Mouse (Mus musculus) CH12.LX (cell line): ENCODE data around the gene Ube2c. TPM values are rescaled to one million over a fixed set of nuclear protein-coding genes. Genes with fewer than 3 reads are reported as not detected.
A peak's percentile ranks its signal among the peaks of the same experiment; 100 is the strongest.

Experiments
- DNase-seq: peaks from one replicate; pipeline ENCODE4 v3.0.0-alpha.2; 2013; ENCODE audit errors: extremely low read depth
- H3K27ac ChIP-seq: 2 replicates; pipeline ENCODE4 v1.5.1; 2012; ENCODE audit warnings: low read depth, mild to moderate bottlenecking, control low read depth, moderate library complexity; ENCODE audit not compliant: insufficient read depth
- H3K27me3 ChIP-seq: replicated peaks from 2 replicates; pipeline ENCODE3; 2012; ENCODE audit warnings: inconsistent platforms
- H3K36me3 ChIP-seq, 2 experiments: replicated peaks in 1 of 2; 2 replicates each; pipeline versions ENCODE3 to v1.6.1; 2012; ENCODE audit warnings: inconsistent platforms in 1 of 2, low read length in 1 of 2, mild to moderate bottlenecking in 1 of 2, mixed read lengths in 1 of 2, moderate library complexity in 1 of 2; ENCODE audit not compliant: control insufficient read depth in 1 of 2, insufficient read depth in 1 of 2
- H3K4me1 ChIP-seq, 2 experiments: 2 replicates each; pipeline ENCODE4 v1.6.1; 2012; ENCODE audit warnings: inconsistent platforms in 1 of 2, moderate library complexity in 1 of 2; ENCODE audit not compliant: insufficient read depth in 2 of 2, control insufficient read depth in 1 of 2
- H3K4me2 ChIP-seq: 2 replicates; pipeline ENCODE4 v1.6.1; 2012; ENCODE audit warnings: low read depth, mild to moderate bottlenecking, control low read depth; ENCODE audit not compliant: poor library complexity, insufficient read depth, severe bottlenecking
- H3K4me3 ChIP-seq, 3 experiments: fragments of 150-350 bp in 1 of 3; sonication (generic) in 1 of 3; replicated peaks in 1 of 3; 2 replicates each; pipeline versions ENCODE3 to v1.5.1; 2011 to 2012; ENCODE audit warnings: low read depth in 2 of 3, low read length in 2 of 3, mild to moderate bottlenecking in 2 of 3, moderate library complexity in 2 of 3, control low read depth in 1 of 3, improper control_type of control experiment in 1 of 3, inconsistent platforms in 1 of 3, mixed read lengths in 1 of 3; ENCODE audit not compliant: poor library complexity in 1 of 3
- H3K79me2 ChIP-seq: replicated peaks from 2 replicates; pipeline ENCODE4 v1.6.1; 2012; ENCODE audit warnings: mild to moderate bottlenecking, moderate library complexity; ENCODE audit not compliant: control insufficient read depth, poor library complexity, insufficient read depth, severe bottlenecking; ENCODE audit errors: extremely low read depth
- H3K9ac ChIP-seq: 2 replicates; pipeline ENCODE4 v1.6.1; 2012; ENCODE audit warnings: low read depth, mild to moderate bottlenecking, control low read depth, moderate library complexity; ENCODE audit not compliant: insufficient read depth
- H3K9me3 ChIP-seq: replicated peaks from 2 replicates; pipeline ENCODE3; 2012; ENCODE audit warnings: low read length, inconsistent platforms, mixed read lengths
- BHLHE40 ChIP-seq: IDR thresholded peaks from 2 replicates; pipeline ENCODE4 v1.6.1; 2011; ENCODE audit warnings: mild to moderate bottlenecking, low read depth, low read length, improper control_type of control experiment
- CHD1 ChIP-seq: IDR thresholded peaks from 2 replicates; pipeline ENCODE4 v1.6.1; 2012; ENCODE audit warnings: low read depth, low read length, improper control_type of control experiment, inconsistent platforms
- CHD2 ChIP-seq: IDR thresholded peaks from 2 replicates; pipeline ENCODE4 v1.6.1; 2011; ENCODE audit warnings: low read length, improper control_type of control experiment
- CTCF ChIP-seq, 2 experiments: IDR thresholded peaks in 1 of 2; conservative IDR thresholded peaks in 1 of 2; 2 replicates each; pipeline ENCODE4 v1.5.1; 2011 to 2012; ENCODE audit warnings: low read depth in 2 of 2, low read length in 2 of 2, improper control_type of control experiment in 1 of 2, inconsistent platforms in 1 of 2, mild to moderate bottlenecking in 1 of 2, moderate library complexity in 1 of 2
- E2F4 ChIP-seq: IDR thresholded peaks from 2 replicates; pipeline ENCODE4 v1.6.1; 2011; ENCODE audit warnings: low read depth, low read length, improper control_type of control experiment; ENCODE audit not compliant: insufficient replicate concordance
- ELF1 ChIP-seq: IDR thresholded peaks from 2 replicates; pipeline ENCODE4 v1.6.1; 2014; ENCODE audit warnings: low read depth, mild to moderate bottlenecking, inconsistent platforms, low read length, improper control_type of control experiment
- EP300 ChIP-seq: IDR thresholded peaks from 2 replicates; pipeline ENCODE4 v1.6.1; 2011; ENCODE audit warnings: low read length, improper control_type of control experiment
- ETS1 ChIP-seq: conservative IDR thresholded peaks from 2 replicates; pipeline ENCODE4 v1.6.1; 2012; ENCODE audit warnings: low read depth, mild to moderate bottlenecking, inconsistent platforms, low read length, improper control_type of control experiment, moderate library complexity
- GABPA ChIP-seq: IDR thresholded peaks from 2 replicates; pipeline ENCODE4 v1.6.1; 2012; ENCODE audit warnings: low read depth, low read length, improper control_type of control experiment, inconsistent platforms; ENCODE audit not compliant: insufficient replicate concordance
- HCFC1 ChIP-seq: IDR thresholded peaks from 2 replicates; pipeline ENCODE4 v1.6.1; 2012; ENCODE audit warnings: low read depth, mild to moderate bottlenecking, inconsistent platforms, low read length, improper control_type of control experiment
- IRF4 ChIP-seq: IDR thresholded peaks from 2 replicates; pipeline ENCODE4 v1.6.1; 2014; ENCODE audit warnings: low read depth, mild to moderate bottlenecking, inconsistent platforms, low read length, improper control_type of control experiment
- JUN ChIP-seq: IDR thresholded peaks from 2 replicates; pipeline ENCODE4 v1.6.1; 2011; ENCODE audit warnings: low read depth, mild to moderate bottlenecking, low read length, improper control_type of control experiment, moderate library complexity; ENCODE audit not compliant: insufficient read depth
- JUND ChIP-seq: conservative IDR thresholded peaks from 2 replicates; pipeline ENCODE4 v1.6.1; 2011; ENCODE audit warnings: low read depth, low read length, improper control_type of control experiment
- KAT2A ChIP-seq: IDR thresholded peaks from 2 replicates; pipeline ENCODE4 v1.6.1; 2012; ENCODE audit warnings: low read length, improper control_type of control experiment, inconsistent platforms; ENCODE audit not compliant: insufficient replicate concordance
- MAFK ChIP-seq: IDR thresholded peaks from 2 replicates; pipeline ENCODE4 v1.6.1; 2011; ENCODE audit warnings: low read length, improper control_type of control experiment; ENCODE audit not compliant: insufficient replicate concordance
- MAX ChIP-seq: IDR thresholded peaks from 2 replicates; pipeline ENCODE4 v1.6.1; 2011; ENCODE audit warnings: low read length, improper control_type of control experiment
- MAZ ChIP-seq: IDR thresholded peaks from 2 replicates; pipeline ENCODE4 v1.6.1; 2012; ENCODE audit warnings: low read depth, mild to moderate bottlenecking, inconsistent platforms, low read length, improper control_type of control experiment, moderate library complexity
- MEF2A ChIP-seq: IDR thresholded peaks from 2 replicates; pipeline ENCODE4 v1.6.1; 2014; ENCODE audit warnings: low read depth, mild to moderate bottlenecking, inconsistent platforms, low read length, improper control_type of control experiment, borderline replicate concordance
- MXI1 ChIP-seq: IDR thresholded peaks from 2 replicates; pipeline ENCODE4 v1.6.1; 2011; ENCODE audit warnings: mild to moderate bottlenecking, low read depth, low read length, improper control_type of control experiment
- MYC ChIP-seq: IDR thresholded peaks from 2 replicates; pipeline ENCODE4 v1.6.1; 2011; ENCODE audit warnings: low read depth, mild to moderate bottlenecking, improper control_type of control experiment, low read length
- NELFE ChIP-seq: IDR thresholded peaks from 2 replicates; pipeline ENCODE4 v1.6.1; 2011; ENCODE audit warnings: low read depth, low read length, improper control_type of control experiment
- NRF1 ChIP-seq: IDR thresholded peaks from 2 replicates; pipeline ENCODE4 v1.6.1; 2014; ENCODE audit warnings: low read depth, mild to moderate bottlenecking, inconsistent platforms, low read length, improper control_type of control experiment, moderate library complexity
- PAX5 ChIP-seq: IDR thresholded peaks from 2 replicates; pipeline ENCODE4 v1.6.1; 2012; ENCODE audit warnings: low read length, inconsistent platforms, mixed read lengths
- POLR2A ChIP-seq: IDR thresholded peaks from 2 replicates; pipeline ENCODE4 v1.6.1; 2011; ENCODE audit warnings: low read depth, mild to moderate bottlenecking, improper control_type of control experiment, low read length
- POLR2AphosphoS2 ChIP-seq: IDR thresholded peaks from 2 replicates; pipeline ENCODE4 v1.6.1; 2011; ENCODE audit warnings: low read depth, low read length, improper control_type of control experiment
- RAD21 ChIP-seq: IDR thresholded peaks from 2 replicates; pipeline ENCODE4 v1.6.1; 2011; ENCODE audit warnings: low read depth, mild to moderate bottlenecking, low read length, improper control_type of control experiment, moderate library complexity
- RCOR1 ChIP-seq: conservative IDR thresholded peaks from 2 replicates; pipeline ENCODE4 v1.6.1; 2012; ENCODE audit warnings: low read depth, mild to moderate bottlenecking, inconsistent platforms, low read length, improper control_type of control experiment
- SIN3A ChIP-seq: IDR thresholded peaks from 2 replicates; pipeline ENCODE4 v1.6.1; 2012; ENCODE audit warnings: low read length, improper control_type of control experiment, inconsistent platforms
- SMC3 ChIP-seq: IDR thresholded peaks from 2 replicates; pipeline ENCODE4 v1.6.1; 2011; ENCODE audit warnings: low read depth, low read length, improper control_type of control experiment
- TBP ChIP-seq: conservative IDR thresholded peaks from 2 replicates; pipeline ENCODE4 v1.6.1; 2011; ENCODE audit warnings: low read depth, low read length, improper control_type of control experiment
- TCF12 ChIP-seq: IDR thresholded peaks from 2 replicates; pipeline ENCODE4 v1.6.1; 2014; ENCODE audit warnings: low read depth, mild to moderate bottlenecking, inconsistent platforms, low read length, improper control_type of control experiment
- UBTF ChIP-seq: IDR thresholded peaks from 2 replicates; pipeline ENCODE4 v1.6.1; 2012; ENCODE audit warnings: low read depth, mild to moderate bottlenecking, inconsistent platforms, low read length, improper control_type of control experiment, moderate library complexity
- USF1 ChIP-seq: IDR thresholded peaks from 2 replicates; pipeline ENCODE4 v1.6.1; 2014; ENCODE audit warnings: low read depth, mild to moderate bottlenecking, inconsistent platforms, low read length, improper control_type of control experiment
- USF2 ChIP-seq: conservative IDR thresholded peaks from 2 replicates; pipeline ENCODE4 v1.6.1; 2011; ENCODE audit warnings: low read depth, low read length, improper control_type of control experiment
- ZC3H11A ChIP-seq: IDR thresholded peaks from 2 replicates; pipeline ENCODE4 v1.6.1; 2012; ENCODE audit warnings: low read depth, mild to moderate bottlenecking, inconsistent platforms, low read length, improper control_type of control experiment
- ZKSCAN1 ChIP-seq: IDR thresholded peaks from 2 replicates; pipeline ENCODE4 v1.6.1; 2012; ENCODE audit warnings: low read depth, inconsistent platforms, low read length, improper control_type of control experiment, borderline replicate concordance
- ZMIZ1 ChIP-seq: IDR thresholded peaks from 2 replicates; pipeline ENCODE4 v1.6.1; 2012; ENCODE audit warnings: low read depth, mild to moderate bottlenecking, inconsistent platforms, low read length, improper control_type of control experiment
- ZNF384 ChIP-seq: IDR thresholded peaks from 2 replicates; pipeline ENCODE4 v1.6.1; 2012; ENCODE audit warnings: low read depth, low read length, improper control_type of control experiment, inconsistent platforms
- dilution Hi-C: fragments of 300-500 bp; cut with MboI; formaldehyde crosslinking; loops from 2 replicates; pipeline ENCODE4 v1.14.3; 2020; ENCODE audit warnings: low sequenced_read_pairs; ENCODE audit not compliant: extremely low pct_unique_long_range_greater_than_20kb, extremely low pct_ligation_motif_present
- in situ Hi-C: fragments of 300-500 bp; cut with MboI; formaldehyde crosslinking; loops from 3 replicates; pipeline ENCODE4 v1.14.3; 2019; ENCODE audit warnings: low sequenced_read_pairs, low pct_ligation_motif_present, low pct_unique_long_range_greater_than_20kb, mixed read lengths
- polyA plus RNA-seq: library from polyadenylated mRNA; unstranded; fragments of >175 nt; gene quantifications from 2 replicates; pipeline ENCODE4 v1.2.1, GENCODE M21; 2012; ENCODE audit warnings: low read depth; ENCODE audit not compliant: insufficient read length
- total RNA-seq, 2 experiments: library from RNA; depleted of rRNA; stranded (reverse); fragments of 300-350 nt in 1 of 2; fragments of >200 nt in 1 of 2; gene quantifications; 2 replicates each; pipeline ENCODE4 v1.2.3; 2012 to 2014

The Ube2c gene
- total and polyA plus RNA-seq, 3 experiments, result 103 to 226 (median 126) TPM

- peak within 1 kb of the TSS; percentile 74 to 97 (median 89) for H3K4me3 ChIP-seq
Observed at GRCm38 (mm10) chr2:164822636-164823165, 53.0 kb downstream of the Ube2c start, which contains the start of gene Zswim1. Gene Zswim1, plus strand, starts transcription at chr2:164822686.

DNA sequence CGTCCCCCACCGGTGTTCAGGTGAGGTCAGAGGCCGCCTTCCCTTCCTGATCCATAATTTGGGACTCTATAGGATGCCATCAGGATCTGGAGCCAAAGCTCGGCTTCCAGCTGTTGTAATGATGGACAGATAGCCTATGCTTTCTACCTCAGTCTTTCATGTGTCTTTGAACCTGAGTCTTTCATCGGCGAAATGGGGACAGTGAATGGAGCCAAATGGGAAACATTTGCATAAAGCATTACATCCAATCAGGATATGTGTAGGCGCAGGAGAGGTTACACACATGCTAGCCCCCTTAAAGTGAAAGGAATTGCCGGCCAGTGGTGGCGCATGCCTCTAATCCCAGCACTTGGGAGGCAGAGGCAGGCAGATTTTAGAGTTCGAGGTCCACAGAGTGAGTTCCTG is 53.5 kb downstream of the Ube2c start:
- in situ Hi-C loops (no loop called here), dilution Hi-C loops (no loop called here)
- Histone ChIP-seq H3K27me3 (no peaks in the 10 kb centered on the region), H3K36me3 (peaks cover 42 to 63% of the 10 kb centered on the region in 2 experiments), H3K4me2 (peak overlapping the region; percentile 72), H3K79me2 (no peaks in the 10 kb centered on the region; the same call in 1 of the 2 replicates), H3K27ac (peak overlapping the region; percentile 37; the same call in 1 of the 2 replicates), H3K4me3 (peak overlapping the region; percentile 74 to 97 (median 89)), H3K4me1 (peaks cover 0 to 27% of the 10 kb centered on the region in 2 experiments; a peak in 3 of 4 replicates), H3K9me3 (no peaks in the 10 kb centered on the region), H3K9ac (peak overlapping the region; percentile 51)
- no peak for TF ChIP-seq CHD2
- TF ChIP-seq E2F4, result no peak
- DNase-seq, result peak; percentile 50

More at GRCm38 (mm10) chr2:164822636-164823165, 53.0 kb downstream of the Ube2c start, which contains the start of gene Zswim1:
- DNase-seq, result peak; percentile 97
- Histone ChIP-seq H3K4me2 (peak within 1 kb of the TSS; percentile 72), H3K4me1 (peaks cover 0 to 22% of the 10 kb centered on the region in 2 experiments; a peak in 3 of 4 replicates), H3K79me2 (no peaks in the 10 kb centered on the region; the same call in 1 of the 2 replicates), H3K9me3 (no peaks in the 10 kb centered on the region), H3K27me3 (no peaks in the 10 kb centered on the region), H3K9ac (peak within 1 kb of the TSS; percentile 51), H3K36me3 (peaks cover 40 to 61% of the 10 kb centered on the region in 2 experiments), H3K27ac (peak within 1 kb of the TSS; percentile 37; the same call in 1 of the 2 replicates)
- TF ChIP-seq SMC3 (no peak), BHLHE40 (no peak), POLR2AphosphoS2 (peak; percentile 67; the same call in 1 of the 2 replicates), SIN3A (peak; percentile 73; the same call in 1 of the 2 replicates), EP300 (no peak), TCF12 (peak; percentile 89), UBTF (no peak), ZKSCAN1 (no peak), CHD1 (no peak), HCFC1 (peak; percentile 64), KAT2A (0 out of 2 replicates have a peak, but pooled peaks have one; percentile 17), MAX (no peak; the same call in 1 of the 2 replicates), PAX5 (no peak), POLR2A (peak; percentile 94), NRF1 (peak; percentile 45; the same call in 1 of the 2 replicates), JUND (peak; percentile 74), ZNF384 (no peak), MAFK (no peak), MAZ (no peak), ETS1 (no peak), USF2 (no peak), GABPA (no peak), TBP (peak; percentile 48; the same call in 1 of the 2 replicates), ZC3H11A (no peak), ELF1 (peak; percentile 79), IRF4 (peak; percentile 89), RCOR1 (no peak), MEF2A (peak; percentile 50), USF1 (no peak), CHD2 (peak; percentile 87), MYC (no peak), JUN (peak; percentile 49), RAD21 (no peak), MXI1 (peak; percentile 93), CTCF (conservative IDR thresholded peaks at IDR 0.05 in 1 of 2, IDR thresholded peaks at IDR 0.05 in 1 of 2; ENCODE audit: low read depth in 2 of 2, low read length in 2 of 2) (0 out of 4 replicates have a peak, but pooled peaks of 1 of the 2 experiments have one; percentile 4), NELFE (peak; percentile 87), E2F4 (no peak), ZMIZ1 (peak; percentile 76; the same call in 1 of the 2 replicates)
- dilution Hi-C loops, result no loop called here
- in situ Hi-C loops, result no loop called here
